Mouse (Mus musculus) midbrain, embryonic 15.5 days (tissue): ENCODE data around the gene Nptxr. TPM values are rescaled to one million over a fixed set of nuclear protein-coding genes. Genes with fewer than 3 reads are reported as not detected.
"Not testable (repeated sequence)": the region's sequence is repeated elsewhere in the genome, so short reads cannot be mapped to it uniquely, and the experiment has no call there.

Experiments
- ATAC-seq: fragments of 200-750 bp; cut with Nextera tagmentation; replicated peaks from 2 replicates; pipeline ENCODE4 v1.8.0; 2017; ENCODE audit warnings: moderate TSS enrichment
- H3K27ac ChIP-seq: fragments of 300-500 bp; sonication (generic); 2 replicates; pipeline ENCODE4 v1.5.1; 2015; ENCODE audit warnings: mild to moderate bottlenecking, inconsistent platforms
- H3K27me3 ChIP-seq: fragments of 300-500 bp; sonication (generic); replicated peaks from 2 replicates; pipeline ENCODE4 v1.6.1; 2015; ENCODE audit warnings: inconsistent platforms
- H3K36me3 ChIP-seq: fragments of 300-500 bp; sonication (generic); replicated peaks from 2 replicates; pipeline ENCODE4 v1.6.1; 2015; ENCODE audit warnings: inconsistent platforms
- H3K4me1 ChIP-seq: fragments of 300-500 bp; sonication (generic); 2 replicates; pipeline ENCODE4 v1.6.1; 2015; ENCODE audit warnings: inconsistent platforms
- H3K4me2 ChIP-seq: fragments of 300-500 bp; sonication (generic); 2 replicates; pipeline ENCODE4 v1.6.1; 2015; ENCODE audit warnings: inconsistent platforms, mild to moderate bottlenecking, moderate library complexity
- H3K4me3 ChIP-seq: fragments of 300-500 bp; sonication (generic); 2 replicates; pipeline ENCODE4 v1.5.1; 2015; ENCODE audit warnings: mild to moderate bottlenecking, inconsistent platforms
- H3K9ac ChIP-seq: fragments of 300-500 bp; sonication (generic); 2 replicates; pipeline ENCODE4 v1.6.1; 2015; ENCODE audit warnings: mild to moderate bottlenecking, inconsistent platforms
- H3K9me3 ChIP-seq: fragments of 300-500 bp; sonication (generic); 2 replicates; pipeline ENCODE4 v1.6.1; 2016; ENCODE audit warnings: inconsistent platforms
- WGBS: fragments of 180-500 bp; shearing (Covaris S2); methylation state at CpG from one replicate; pipeline ENCODE4 v1.1.7; 2015; ENCODE audit warnings: mixed read lengths; 5-methylcytosine and 5-hydroxymethylcytosine counted together
- polyA plus RNA-seq: library from polyadenylated mRNA; unstranded; fragments of >200 nt; fragmentation: Nextera tagmentation; extraction: Ambion mirVana; gene quantifications from 2 replicates; pipeline ENCODE4 v1.2.1, GENCODE M21; 2015

Gene Nptxr
- polyA plus RNA-seq, 1 experiment from 2014 or later, result 54.8 TPM

GRCm38 (mm10) chr15:79812840-79813239 is 8.3 kb upstream of the Nptxr start:
- not testable (repeated sequence) for H3K9ac ChIP-seq, H3K4me2 ChIP-seq, ATAC-seq, H3K9me3 ChIP-seq, H3K27me3 ChIP-seq, H3K4me3 ChIP-seq, H3K27ac ChIP-seq, H3K36me3 ChIP-seq, H3K4me1 ChIP-seq
- 58% methylated on average over 2 of the region's 2 CpGs for WGBS

GRCm38 (mm10) chr15:79810997-79811396 is 6.4 kb upstream of the Nptxr start:
- no peak for ATAC-seq

GRCm38 (mm10) chr15:79810061-79810460 is 5.5 kb upstream of the Nptxr start:
- Histone ChIP-seq H3K4me3 (no peak overlapping the region), H3K9ac (no peak overlapping the region), H3K4me1 (peaks cover 9% of the 10 kb centered on the region; the same call in 1 of the 2 replicates), H3K9me3 (no peaks in the 10 kb centered on the region), H3K4me2 (no peak overlapping the region), H3K27ac (no peak overlapping the region), H3K27me3 (peaks cover 23% of the 10 kb centered on the region), H3K36me3 (no peaks in the 10 kb centered on the region)
- no peak for ATAC-seq
- 60% methylated on average over 3 of the region's 3 CpGs for WGBS

More at GRCm38 (mm10) chr15:79810997-79811396, 6.4 kb upstream of the Nptxr start:
- Histone ChIP-seq H3K9ac (no peak overlapping the region), H3K4me1 (0 out of 2 replicates have a peak, but pooled peaks cover 3% of the 10 kb centered on the region), H3K4me2 (no peak overlapping the region), H3K9me3 (no peaks in the 10 kb centered on the region), H3K27me3 (peaks cover 18% of the 10 kb centered on the region), H3K27ac (no peak overlapping the region), H3K4me3 (no peak overlapping the region), H3K36me3 (no peaks in the 10 kb centered on the region)
- WGBS, result 72% methylated on average over 4 of the region's 4 CpGs

- H3K4me1 ChIP-seq, result peaks cover 13% of the 10 kb centered on the region
These were observed 4.1 kb upstream of the Nptxr start for GRCm38 (mm10) chr15:79808658-79809057.

GRCm38 (mm10) chr15:79808114-79808513 is 3.5 kb upstream of the Nptxr start:
- no peak overlapping the region for H3K4me3 ChIP-seq
- H3K9me3 ChIP-seq, result no peaks in the 10 kb centered on the region
- WGBS, result 33% methylated on average over 5 of the region's 5 CpGs
- H3K4me2 ChIP-seq, result no peak overlapping the region
- H3K36me3 ChIP-seq, result no peaks in the 10 kb centered on the region
- H3K4me1 ChIP-seq, result peaks cover 19% of the 10 kb centered on the region
- peaks cover 23% of the 10 kb centered on the region for H3K27me3 ChIP-seq
- ATAC-seq, result no peak
- H3K27ac ChIP-seq, result no peak overlapping the region
- no peak overlapping the region for H3K9ac ChIP-seq

More at GRCm38 (mm10) chr15:79808658-79809057, 4.1 kb upstream of the Nptxr start:
- no peak overlapping the region for H3K27ac ChIP-seq
- no peak overlapping the region for H3K4me3 ChIP-seq
- WGBS, result 49% methylated on average over 5 of the region's 5 CpGs
- H3K9ac ChIP-seq, result no peak overlapping the region
- no peak overlapping the region for H3K4me2 ChIP-seq
- no peaks in the 10 kb centered on the region for H3K9me3 ChIP-seq
- H3K27me3 ChIP-seq, result peaks cover 23% of the 10 kb centered on the region
- ATAC-seq, result no peak
- H3K36me3 ChIP-seq, result no peaks in the 10 kb centered on the region

GRCm38 (mm10) chr15:79807050-79807449 is 2.5 kb upstream of the Nptxr start:
- H3K4me2 ChIP-seq, result no peak overlapping the region
- 56% methylated on average over 1 of the region's 1 CpGs for WGBS
- ATAC-seq, result no peak
- H3K27me3 ChIP-seq, result peaks cover 29% of the 10 kb centered on the region
- no peak overlapping the region for H3K9ac ChIP-seq
- H3K9me3 ChIP-seq, result no peaks in the 10 kb centered on the region
- H3K27ac ChIP-seq, result no peak overlapping the region
- H3K4me1 ChIP-seq, result peaks cover 27% of the 10 kb centered on the region
- no peaks in the 10 kb centered on the region for H3K36me3 ChIP-seq
- H3K4me3 ChIP-seq, result no peak overlapping the region

- Histone ChIP-seq H3K9me3 (no peaks in the 10 kb centered on the region), H3K27me3 (peaks cover 34% of the 10 kb centered on the region), H3K4me2 (peak overlapping the region; percentile 81), H3K4me3 (peak overlapping the region; percentile 67), H3K36me3 (no peaks in the 10 kb centered on the region), H3K4me1 (peaks cover 34% of the 10 kb centered on the region), H3K27ac (peak overlapping the region; percentile 88), H3K9ac (peak overlapping the region; percentile 81; the same call in 1 of the 2 replicates)
- ATAC-seq, result 0 out of 2 replicates have a peak, but pooled peaks have one; percentile 2
- WGBS, result 19% methylated on average over 8 of the region's 8 CpGs
These were observed 680 bp upstream of the Nptxr start for GRCm38 (mm10) chr15:79805246-79805645.

GRCm38 (mm10) chr15:79803533-79804351 is 824 bp downstream of the Nptxr start:
- 4% methylated on average over 78 of the region's 81 CpGs for WGBS
- Histone ChIP-seq H3K27me3 (peaks cover 34% of the 10 kb centered on the region), H3K27ac (peak overlapping the region; percentile 88)

GRCm38 (mm10) chr15:79802304-79802703 is 2.3 kb downstream of the Nptxr start:
- Histone ChIP-seq H3K27ac (no peak overlapping the region), H3K9me3 (no peaks in the 10 kb centered on the region), H3K27me3 (peaks cover 27% of the 10 kb centered on the region), H3K4me1 (peaks cover 34% of the 10 kb centered on the region), H3K4me3 (no peak overlapping the region), H3K9ac (no peak overlapping the region), H3K36me3 (no peaks in the 10 kb centered on the region), H3K4me2 (peak overlapping the region; percentile 81; the same call in 1 of the 2 replicates)
- 68% methylated on average over 4 of the region's 4 CpGs for WGBS
- ATAC-seq, result no peak

More at GRCm38 (mm10) chr15:79803533-79804351, 824 bp downstream of the Nptxr start:
- Histone ChIP-seq H3K36me3 (no peaks in the 10 kb centered on the region), H3K4me1 (peaks cover 34% of the 10 kb centered on the region), H3K9ac (peak overlapping the region; percentile 81), H3K4me3 (peak overlapping the region; percentile 67), H3K9me3 (no peaks in the 10 kb centered on the region), H3K4me2 (peak overlapping the region; percentile 81)
- peak; percentile 67 for ATAC-seq

GRCm38 (mm10) chr15:79801646-79802045 is 2.9 kb downstream of the Nptxr start:
- 78% methylated on average over 2 of the region's 2 CpGs for WGBS
- Histone ChIP-seq H3K4me3 (no peak overlapping the region), H3K36me3 (no peaks in the 10 kb centered on the region), H3K4me1 (peaks cover 34% of the 10 kb centered on the region), H3K4me2 (no peak overlapping the region), H3K27me3 (peaks cover 22% of the 10 kb centered on the region), H3K27ac (no peak overlapping the region), H3K9ac (no peak overlapping the region), H3K9me3 (no peaks in the 10 kb centered on the region)
- no peak for ATAC-seq

GRCm38 (mm10) chr15:79800701-79801100 is 3.9 kb downstream of the Nptxr start:
- Histone ChIP-seq H3K4me3 (no peak overlapping the region), H3K9me3 (no peaks in the 10 kb centered on the region), H3K4me2 (no peak overlapping the region), H3K36me3 (no peaks in the 10 kb centered on the region), H3K4me1 (peaks cover 34% of the 10 kb centered on the region), H3K27ac (no peak overlapping the region), H3K9ac (no peak overlapping the region), H3K27me3 (peaks cover 13% of the 10 kb centered on the region)
- no peak for ATAC-seq
- 58% methylated on average over 11 of the region's 11 CpGs for WGBS

GRCm38 (mm10) chr15:79798591-79798990 is 6.0 kb downstream of the Nptxr start:
- peaks cover 20% of the 10 kb centered on the region for H3K4me1 ChIP-seq
- ATAC-seq, result no peak
- no peak overlapping the region for H3K4me2 ChIP-seq
- WGBS, result 84% methylated on average over 10 of the region's 10 CpGs
- H3K9me3 ChIP-seq, result no peaks in the 10 kb centered on the region
- H3K27me3 ChIP-seq, result peaks cover 11% of the 10 kb centered on the region; the same call in 1 of the 2 replicates
- no peaks in the 10 kb centered on the region for H3K36me3 ChIP-seq
- no peak overlapping the region for H3K4me3 ChIP-seq
- H3K9ac ChIP-seq, result no peak overlapping the region
- H3K27ac ChIP-seq, result no peak overlapping the region
